ENCODE assay signal across 12 mouse cellular contexts in the genomic region with DNA sequence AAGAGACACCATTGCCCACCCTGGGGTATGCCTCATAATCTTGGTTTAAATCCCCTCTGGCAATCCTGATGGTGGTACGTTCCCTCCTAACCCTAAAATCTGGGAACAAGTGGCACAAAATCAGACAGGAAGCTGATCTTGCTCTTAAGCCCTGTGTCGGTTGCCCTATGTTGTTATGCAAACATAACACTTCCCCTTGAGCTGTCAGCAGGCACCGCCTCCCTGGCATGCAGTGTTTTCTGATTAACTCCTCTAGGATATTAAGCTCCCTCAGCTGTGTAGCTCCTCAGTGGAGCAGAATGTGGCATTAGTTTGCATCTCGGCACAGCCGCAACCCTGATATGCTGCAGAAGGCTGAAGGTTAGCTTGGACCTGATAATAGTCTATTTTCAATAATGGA. TPM values are rescaled to one million over a fixed set of nuclear protein-coding genes. Genes with fewer than 3 reads are reported as not detected.
A peak's percentile ranks its signal among the peaks of the same experiment; 100 is the strongest.
DNase-seq lines count a peak whose midpoint lies in the region; ATAC-seq and TF ChIP-seq lines count a peak whose summit lies in the region.
"Had no signal": no experiment of that assay in that cellular context is flagged by ENCODE, and none has a peak within 500 bp of the region (broad histone marks: within the 10 kb centered on the region; RNA-seq: fewer than 3 reads in every experiment).

No protein-coding gene starts in this region.

- 23% methylated on average over 5 of the region's 5 CpGs for WGBS in heart, adult 2 months
- 36% methylated on average over 5 of the region's 5 CpGs for WGBS in heart, embryonic 12.5 days

- peak in 1 of 2 experiments; percentile 58 for DNase-seq in heart, adult 2 months
- peak; percentile 37 to 52 for DNase-seq in heart, postnatal 14 days
- peak; percentile 68 for DNase-seq in lung, postnatal 25 days (ENCODE audit: low spot score)
- no peak for DNase-seq in urinary bladder, postnatal 4 days (ENCODE audit: low spot score in 2 of 2)
- DNase-seq in layer of hippocampus, postnatal 14 days (ENCODE audit: low spot score in 2 of 2) = no peak
- DNase-seq in urinary bladder, postnatal 25 days (ENCODE audit: low spot score) = no peak
- DNase-seq: cerebellum, adult 9-10 months; thymus, postnatal 4 days had no signal

- intact Hi-C loops in heart, adult 2 months (cut with DNase I) = loop anchor here (2.0 kb wide), 1 partner anchor 13 kb away; no protein-coding TSS in a partner anchor
- intact Hi-C loops in heart, postnatal 14 days (cut with DNase I) = no loop called here

- 0 out of 2 replicates have a peak, but pooled peaks have one; percentile 43 for TF ChIP-seq EP300 in heart, adult 2 months (IDR thresholded peaks at IDR 0.05; ENCODE audit: insufficient read depth, low read depth, low read length)

- no peak for TF ChIP-seq POLR2A in heart, adult 2 months (IDR thresholded peaks at IDR 0.05; ENCODE audit: insufficient read depth, low read depth, low read length)
- TF ChIP-seq POLR2A in bone marrow macrophage, adult 2 months (IDR thresholded peaks at IDR 0.05; ENCODE audit: borderline replicate concordance, low read depth, low read length) = no peak

- no peaks in the 10 kb centered on the region for H3K79me2 ChIP-seq in heart, adult 2 months (replicated peaks; ENCODE audit: control insufficient read depth, insufficient read depth, low read length)

- H3K27me3 ChIP-seq in heart, adult 2 months (ENCODE audit: control insufficient read depth, insufficient read depth, low read length) = no peaks in the 10 kb centered on the region
- no peaks in the 10 kb centered on the region for H3K27me3 ChIP-seq in heart, embryonic 12.5 days (replicated peaks)
- H3K27me3 ChIP-seq: hindbrain, embryonic 15.5 days; liver, embryonic 15.5 days had no signal

- H3K27ac ChIP-seq in heart, adult 2 months = peak overlapping the region; percentile 65
- no peak overlapping the region for H3K27ac ChIP-seq in heart, embryonic 12.5 days (ENCODE audit: poor library complexity, severe bottlenecking)
- H3K27ac ChIP-seq in bone marrow macrophage, adult 2 months (ENCODE audit: insufficient read depth, low read depth, low read length) = peak overlapping the region; percentile 67
- H3K27ac ChIP-seq: hindbrain, embryonic 15.5 days; liver, embryonic 15.5 days had no signal

- no peak overlapping the region for H3K4me2 ChIP-seq in heart, embryonic 12.5 days
- H3K4me2 ChIP-seq: hindbrain, embryonic 15.5 days; liver, embryonic 15.5 days had no signal

- H3K9me3 ChIP-seq in heart, embryonic 12.5 days (replicated peaks) = no peaks in the 10 kb centered on the region; the same call in 1 of the 2 replicates
- H3K9me3 ChIP-seq: hindbrain, embryonic 15.5 days; liver, embryonic 15.5 days had no signal

- peaks cover 22% of the 10 kb centered on the region for H3K4me1 ChIP-seq in heart, adult 2 months (ENCODE audit: control insufficient read depth, insufficient read depth, low read length)
- H3K4me1 ChIP-seq in heart, embryonic 12.5 days (replicated peaks) = peaks cover 38% of the 10 kb centered on the region
- H3K4me1 ChIP-seq in bone marrow macrophage, adult 2 months (ENCODE audit: control insufficient read depth, insufficient read depth, low read length) = peaks cover 37% of the 10 kb centered on the region

- no peak overlapping the region for H3K4me3 ChIP-seq in heart, adult 2 months
- no peak overlapping the region for H3K4me3 ChIP-seq in heart, embryonic 12.5 days
- no peak overlapping the region for H3K4me3 ChIP-seq in bone marrow macrophage, adult 2 months (ENCODE audit: insufficient read depth, low read length)
- H3K4me3 ChIP-seq: hindbrain, embryonic 15.5 days; liver, embryonic 15.5 days had no signal

- H3K36me3 ChIP-seq in heart, adult 2 months (ENCODE audit: control insufficient read depth, insufficient read depth, low read length) = no peaks in the 10 kb centered on the region
- no peaks in the 10 kb centered on the region for H3K36me3 ChIP-seq in heart, embryonic 12.5 days
- H3K36me3 ChIP-seq: hindbrain, embryonic 15.5 days; liver, embryonic 15.5 days had no signal

- H3K9ac ChIP-seq in heart, adult 2 months (ENCODE audit: low read depth, low read length) = peak overlapping the region; percentile 50; the same call in 1 of the 2 replicates
- no peak overlapping the region for H3K9ac ChIP-seq in heart, embryonic 12.5 days
- H3K9ac ChIP-seq: hindbrain, embryonic 15.5 days; liver, embryonic 15.5 days had no signal

- no peak for TF ChIP-seq CTCF in heart, adult 2 months (IDR thresholded peaks at IDR 0.05)
- no peak for TF ChIP-seq CTCF in bone marrow macrophage, adult 2 months (IDR thresholded peaks at IDR 0.05; ENCODE audit: low read depth, low read length)

- no peak for ATAC-seq in heart, embryonic 12.5 days (ENCODE audit: insufficient number of reproducible peaks, low FRiP score)

RNA-seq across cellular contexts. Expression of a gene that starts 58.9 kb away (rescaled TPM):
- total RNA-seq in heart, adult 2 months (2021) = 10 to 100 TPM; 10.5 to 11.5 TPM
- 13.5 and 21.5 TPM in 2 replicates for polyA plus RNA-seq in heart, adult 2 months (2012; rRNA removed)
- polyA plus RNA-seq in heart, embryonic 12.5 days (2016; fragmentation: Nextera tagmentation; extraction: Ambion mirVana) = 12.9 and 13.7 TPM in 2 replicates
- 12.5 and 12.7 TPM in 2 replicates for polyA plus RNA-seq in bone marrow macrophage, adult 2 months (2012; ENCODE audit: insufficient read depth, insufficient read length, missing spikeins)
- total RNA-seq in heart, postnatal 14 days (2021) = 10 to 100 TPM; 13.0 to 13.7 TPM
- total RNA-seq in layer of hippocampus, postnatal 14 days (2021) = 10 to 100 TPM; 19.5 to 22.5 TPM

Comparison
In these comparisons a context has a peak if more than half of its experiments do, and no peak if none do; other contexts are left out.
1. DNase-seq: peak in heart, postnatal 14 days (2 of 2) and lung, postnatal 25 days (single experiment); none in urinary bladder, postnatal 4 days (0 of 2), layer of hippocampus, postnatal 14 days (0 of 2) and urinary bladder, postnatal 25 days (single experiment).